Mouse (Mus musculus) bone marrow, adult 2 months (tissue): ENCODE measurements around the gene Speg.

ENCODE experiments used
- CTCF ChIP-seq: fragments of 200-500 bp; IDR thresholded peaks from 2 replicates; pipeline ENCODE4 v1.5.1; 2011; ENCODE audit warnings: low read length, control low read depth; ENCODE audit not compliant: control insufficient read depth, insufficient read depth
- POLR2A ChIP-seq: fragments of 200-500 bp; IDR thresholded peaks from 2 replicates; pipeline ENCODE4 v1.6.1; 2011; ENCODE audit warnings: low read depth, mild to moderate bottlenecking, control low read depth, low read length, borderline replicate concordance; ENCODE audit not compliant: control insufficient read depth

DNA sequence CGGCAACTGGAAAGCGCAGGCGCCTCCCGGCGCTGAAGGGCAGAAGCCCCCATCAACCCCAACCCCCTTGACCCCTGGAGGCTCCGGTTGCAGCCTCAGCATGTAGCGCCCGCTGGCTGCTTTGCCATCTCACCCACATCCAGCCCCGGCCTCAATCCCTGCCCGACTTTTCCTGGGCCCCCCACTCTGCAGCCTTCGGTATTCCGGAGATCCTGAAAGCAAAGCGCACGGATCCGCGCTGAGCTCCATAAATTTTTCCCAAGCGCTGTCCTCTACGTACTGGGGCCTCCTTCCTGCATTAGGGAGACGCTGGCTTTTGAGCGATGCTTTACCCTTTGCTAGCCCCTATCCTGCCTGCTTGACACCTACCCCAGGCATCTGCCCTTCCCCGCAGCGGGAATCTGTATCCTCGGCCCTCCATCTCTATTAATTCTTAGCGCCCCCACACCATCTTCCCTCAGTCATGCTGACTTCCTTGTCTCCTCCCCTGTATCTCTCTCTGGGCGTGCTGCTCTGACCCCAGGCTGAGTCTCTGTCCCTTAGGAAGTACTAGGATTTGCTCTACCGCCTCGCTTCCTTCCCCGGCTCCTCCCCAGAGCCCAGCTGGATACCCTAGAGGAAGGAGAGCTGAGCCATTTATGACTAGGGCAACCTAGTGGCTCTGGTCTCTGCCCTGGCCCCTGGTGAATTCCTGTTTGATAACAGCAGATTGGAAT, 7.4 kb downstream of the Speg start:
- TF ChIP-seq CTCF (no peak), POLR2A (no peak)
